Mouse (Mus musculus) hindbrain, embryonic 10.5 days (tissue): ENCODE data around the gene Sox9. TPM values are rescaled to one million over a fixed set of nuclear protein-coding genes. Genes with fewer than 3 reads are reported as not detected.

ENCODE experiments used
- DNase-seq: peaks from one replicate; pipeline ENCODE4 v3.0.0-alpha.2; 2017; ENCODE audit warnings: low spot score
- H3K27ac ChIP-seq: fragments of 300-500 bp; sonication (generic); 2 replicates; pipeline ENCODE4 v1.5.1; 2016; ENCODE audit warnings: mild to moderate bottlenecking, moderate library complexity
- H3K27me3 ChIP-seq: fragments of 300-500 bp; sonication (generic); 2 replicates; pipeline ENCODE4 v1.6.1; 2016; ENCODE audit warnings: mild to moderate bottlenecking; ENCODE audit not compliant: poor library complexity, insufficient read depth, severe bottlenecking
- H3K36me3 ChIP-seq: fragments of 300-500 bp; sonication (generic); 2 replicates; pipeline ENCODE4 v1.6.1; 2016; ENCODE audit warnings: mild to moderate bottlenecking, moderate library complexity
- H3K4me1 ChIP-seq: fragments of 300-500 bp; sonication (generic); replicated peaks from 2 replicates; pipeline ENCODE4 v1.6.1; 2016; ENCODE audit warnings: mild to moderate bottlenecking
- H3K4me3 ChIP-seq: fragments of 300-500 bp; sonication (generic); 2 replicates; pipeline ENCODE4 v1.5.1; 2016; ENCODE audit warnings: mild to moderate bottlenecking, moderate library complexity
- H3K9me3 ChIP-seq: fragments of 300-500 bp; sonication (generic); 2 replicates; pipeline ENCODE4 v1.6.1; 2016; ENCODE audit warnings: mild to moderate bottlenecking, moderate library complexity
- WGBS: fragments of 180-500 bp; shearing (Covaris S2); methylation state at CpG from one replicate; pipeline ENCODE4 v1.1.7; 2016; 5-methylcytosine and 5-hydroxymethylcytosine counted together
- polyA plus RNA-seq: library from polyadenylated mRNA; unstranded; fragments of >200 nt; fragmentation: Nextera tagmentation; extraction: Ambion mirVana; gene quantifications from 2 replicates; pipeline ENCODE4 v1.2.1, GENCODE M21; 2016

The Sox9 gene
- polyA plus RNA-seq, 1 experiment from 2014 or later = 138 TPM

- peak; percentile 74 for DNase-seq
- under 1% methylated on average over 75 of the region's 75 CpGs for WGBS
- H3K4me1 ChIP-seq = peaks cover 82% of the 10 kb centered on the region
These were observed 515 bp downstream of the Sox9 start for GRCm38 (mm10) chr11:112782357-112783121.

GRCm38 (mm10) chr11:112783401-112784346 is 1.6 kb downstream of the Sox9 start:
- DNase-seq = peak; percentile 59
- peaks cover 25% of the 10 kb centered on the region for H3K36me3 ChIP-seq
- H3K4me3 ChIP-seq = peak overlapping the region; percentile 94
- H3K4me1 ChIP-seq = peaks cover 85% of the 10 kb centered on the region
- H3K9me3 ChIP-seq = no peaks in the 10 kb centered on the region
- peak overlapping the region; percentile 96 for H3K27ac ChIP-seq
- peaks cover 38% of the 10 kb centered on the region for H3K27me3 ChIP-seq
- WGBS = under 1% methylated on average over 42 of the region's 42 CpGs

More at GRCm38 (mm10) chr11:112782357-112783121, 515 bp downstream of the Sox9 start:
- Histone ChIP-seq H3K27ac (peak overlapping the region; percentile 96), H3K36me3 (peaks cover 25% of the 10 kb centered on the region), H3K27me3 (peaks cover 49% of the 10 kb centered on the region), H3K9me3 (no peaks in the 10 kb centered on the region), H3K4me3 (peak overlapping the region; percentile 94)

- DNase-seq = no peak
- Histone ChIP-seq H3K9me3 (no peaks in the 10 kb centered on the region), H3K4me3 (peak overlapping the region; percentile 94), H3K36me3 (peaks cover 25% of the 10 kb centered on the region), H3K27me3 (peaks cover 30% of the 10 kb centered on the region), H3K27ac (peak overlapping the region; percentile 96), H3K4me1 (peaks cover 81% of the 10 kb centered on the region)
- WGBS = 3% methylated on average over 30 of the region's 30 CpGs
These were observed 2.4 kb downstream of the Sox9 start for GRCm38 (mm10) chr11:112784347-112784902.

- Histone ChIP-seq H3K4me1 (peaks cover 76% of the 10 kb centered on the region), H3K27ac (peak overlapping the region; percentile 96), H3K36me3 (peaks cover 25% of the 10 kb centered on the region), H3K9me3 (no peaks in the 10 kb centered on the region), H3K4me3 (peak overlapping the region; percentile 94), H3K27me3 (peaks cover 26% of the 10 kb centered on the region)
- peak; percentile 69 for DNase-seq
- 1% methylated on average over 34 of the region's 34 CpGs for WGBS
These were observed 2.9 kb downstream of the Sox9 start for GRCm38 (mm10) chr11:112784903-112785381.

GRCm38 (mm10) chr11:112785581-112785980 is 3.6 kb downstream of the Sox9 start:
- no peak for DNase-seq
- Histone ChIP-seq H3K27me3 (peaks cover 26% of the 10 kb centered on the region), H3K9me3 (no peaks in the 10 kb centered on the region), H3K27ac (peak overlapping the region; percentile 96), H3K36me3 (peaks cover 25% of the 10 kb centered on the region), H3K4me1 (peaks cover 70% of the 10 kb centered on the region), H3K4me3 (peak overlapping the region; percentile 94)
- WGBS = 19% methylated on average over 8 of the region's 8 CpGs

GRCm38 (mm10) chr11:112786427-112786826 is 4.4 kb downstream of the Sox9 start:
- Histone ChIP-seq H3K4me3 (peak overlapping the region; percentile 94), H3K36me3 (peaks cover 25% of the 10 kb centered on the region), H3K9me3 (no peaks in the 10 kb centered on the region), H3K27ac (no peak overlapping the region), H3K27me3 (peaks cover 21% of the 10 kb centered on the region), H3K4me1 (peaks cover 62% of the 10 kb centered on the region)
- WGBS = 58% methylated on average over 4 of the region's 4 CpGs
- no peak for DNase-seq

GRCm38 (mm10) chr11:112788296-112788695 is 6.3 kb downstream of the Sox9 start:
- WGBS = 21% methylated on average over 13 of the region's 13 CpGs
- Histone ChIP-seq H3K9me3 (peaks cover 5% of the 10 kb centered on the region; the same call in 1 of the 2 replicates), H3K27ac (peak overlapping the region; percentile 66), H3K36me3 (peaks cover 25% of the 10 kb centered on the region), H3K27me3 (peaks cover 15% of the 10 kb centered on the region), H3K4me3 (0 out of 2 replicates have a peak overlapping the region, but pooled peaks have one; percentile 6), H3K4me1 (peaks cover 49% of the 10 kb centered on the region)
- no peak for DNase-seq

GRCm38 (mm10) chr11:112796379-112796778 is 14.4 kb downstream of the Sox9 start:
- DNase-seq = no peak
- H3K27ac ChIP-seq = no peak overlapping the region
- H3K36me3 ChIP-seq = no peaks in the 10 kb centered on the region
- peaks cover 15% of the 10 kb centered on the region for H3K4me1 ChIP-seq
- WGBS = 88% methylated on average over 5 of the region's 5 CpGs
- peaks cover 6% of the 10 kb centered on the region; the same call in 1 of the 2 replicates for H3K9me3 ChIP-seq
- H3K4me3 ChIP-seq = no peak overlapping the region
- peaks cover 10% of the 10 kb centered on the region; the same call in 1 of the 2 replicates for H3K27me3 ChIP-seq

GRCm38 (mm10) chr11:112798831-112799382 is 16.9 kb downstream of the Sox9 start:
- DNase-seq = no peak
- H3K27me3 ChIP-seq = peaks cover 12% of the 10 kb centered on the region; the same call in 1 of the 2 replicates
- no peak overlapping the region for H3K4me3 ChIP-seq
- no peaks in the 10 kb centered on the region for H3K36me3 ChIP-seq
- H3K9me3 ChIP-seq = no peaks in the 10 kb centered on the region
- H3K4me1 ChIP-seq = peaks cover 27% of the 10 kb centered on the region
- H3K27ac ChIP-seq = peak overlapping the region; percentile 40
- 69% methylated on average over 13 of the region's 13 CpGs for WGBS

- 29% methylated on average over 4 of the region's 4 CpGs for WGBS
- H3K27me3 ChIP-seq = peaks cover 18% of the 10 kb centered on the region
- H3K4me3 ChIP-seq = peak overlapping the region; percentile 4; the same call in 1 of the 2 replicates
- peaks cover 32% of the 10 kb centered on the region for H3K4me1 ChIP-seq
- H3K9me3 ChIP-seq = no peaks in the 10 kb centered on the region
- DNase-seq = peak; percentile 51
- peak overlapping the region; percentile 78 for H3K27ac ChIP-seq
- H3K36me3 ChIP-seq = no peaks in the 10 kb centered on the region
These were observed 19.3 kb downstream of the Sox9 start for GRCm38 (mm10) chr11:112801189-112801818.

GRCm38 (mm10) chr11:112807838-112808506 is 25.9 kb downstream of the Sox9 start:
- Histone ChIP-seq H3K4me3 (no peak overlapping the region), H3K9me3 (no peaks in the 10 kb centered on the region), H3K4me1 (peaks cover 60% of the 10 kb centered on the region), H3K36me3 (no peaks in the 10 kb centered on the region), H3K27ac (peak overlapping the region; percentile 26; the same call in 1 of the 2 replicates), H3K27me3 (peaks cover 28% of the 10 kb centered on the region)
- no peak for DNase-seq
- WGBS = 74% methylated on average over 8 of the region's 8 CpGs
